Mouse (Mus musculus) fibroblast of lung, adult 2 months (primary cell): ENCODE data around the gene Wnt3a.

Experiments
- DNase-seq: peaks from one replicate; pipeline ENCODE4 v3.0.0-alpha.2; 2011; ENCODE audit warnings: low read depth

The Wnt3a gene

GRCm38 (mm10) chr11:59290702-59291303 lies at the start of gene Wnt3a:
Gene Wnt3a, minus strand, starts transcription at chr11:59290752.
- no peak for DNase-seq

- DNase-seq, result no peak
Observed at GRCm38 (mm10) chr11:59338736-59339120, 48.2 kb upstream of the Wnt3a start.

GRCm38 (mm10) chr11:59337955-59338735 lies 47.6 kb upstream of the Wnt3a start:
- DNase-seq, result no peak

- DNase-seq, result no peak
Observed at GRCm38 (mm10) chr11:59336381-59336780, 45.8 kb upstream of the Wnt3a start.

GRCm38 (mm10) chr11:59335942-59336341 lies 45.4 kb upstream of the Wnt3a start:
- DNase-seq, result no peak

GRCm38 (mm10) chr11:59335150-59335549 lies 44.6 kb upstream of the Wnt3a start:
- DNase-seq, result no peak

GRCm38 (mm10) chr11:59332938-59333337 lies 42.4 kb upstream of the Wnt3a start:
- no peak for DNase-seq

- DNase-seq, result no peak
Observed at GRCm38 (mm10) chr11:59331167-59331869, 40.8 kb upstream of the Wnt3a start.

GRCm38 (mm10) chr11:59330560-59330959 lies 40.0 kb upstream of the Wnt3a start:
- no peak for DNase-seq

- no peak for DNase-seq
Observed at GRCm38 (mm10) chr11:59329616-59330015, 39.1 kb upstream of the Wnt3a start.

- DNase-seq, result no peak
Observed at GRCm38 (mm10) chr11:59327625-59328024, 37.1 kb upstream of the Wnt3a start.

- no peak for DNase-seq
Observed at GRCm38 (mm10) chr11:59324777-59325176, 34.2 kb upstream of the Wnt3a start.

- DNase-seq, result no peak
Observed at GRCm38 (mm10) chr11:59322988-59323387, 32.4 kb upstream of the Wnt3a start.

- no peak for DNase-seq
Observed at GRCm38 (mm10) chr11:59316517-59316916, 26.0 kb upstream of the Wnt3a start.

- no peak for DNase-seq
Observed at GRCm38 (mm10) chr11:59313944-59314343, 23.4 kb upstream of the Wnt3a start.

GRCm38 (mm10) chr11:59313029-59313811 lies 22.7 kb upstream of the Wnt3a start:
- no peak for DNase-seq

- no peak for DNase-seq
Observed at GRCm38 (mm10) chr11:59312501-59312900, 21.9 kb upstream of the Wnt3a start.

GRCm38 (mm10) chr11:59312060-59312459 lies 21.5 kb upstream of the Wnt3a start:
- DNase-seq, result no peak

- no peak for DNase-seq
Observed at GRCm38 (mm10) chr11:59309976-59310375, 19.4 kb upstream of the Wnt3a start.

GRCm38 (mm10) chr11:59309106-59309805 lies 18.7 kb upstream of the Wnt3a start:
- no peak for DNase-seq

GRCm38 (mm10) chr11:59308625-59309024 lies 18.1 kb upstream of the Wnt3a start:
- no peak for DNase-seq

- no peak for DNase-seq
Observed at GRCm38 (mm10) chr11:59308164-59308542, 17.6 kb upstream of the Wnt3a start.
